Mouse (Mus musculus): Measurements from ENCODE around the gene Rasip1.

DNA sequence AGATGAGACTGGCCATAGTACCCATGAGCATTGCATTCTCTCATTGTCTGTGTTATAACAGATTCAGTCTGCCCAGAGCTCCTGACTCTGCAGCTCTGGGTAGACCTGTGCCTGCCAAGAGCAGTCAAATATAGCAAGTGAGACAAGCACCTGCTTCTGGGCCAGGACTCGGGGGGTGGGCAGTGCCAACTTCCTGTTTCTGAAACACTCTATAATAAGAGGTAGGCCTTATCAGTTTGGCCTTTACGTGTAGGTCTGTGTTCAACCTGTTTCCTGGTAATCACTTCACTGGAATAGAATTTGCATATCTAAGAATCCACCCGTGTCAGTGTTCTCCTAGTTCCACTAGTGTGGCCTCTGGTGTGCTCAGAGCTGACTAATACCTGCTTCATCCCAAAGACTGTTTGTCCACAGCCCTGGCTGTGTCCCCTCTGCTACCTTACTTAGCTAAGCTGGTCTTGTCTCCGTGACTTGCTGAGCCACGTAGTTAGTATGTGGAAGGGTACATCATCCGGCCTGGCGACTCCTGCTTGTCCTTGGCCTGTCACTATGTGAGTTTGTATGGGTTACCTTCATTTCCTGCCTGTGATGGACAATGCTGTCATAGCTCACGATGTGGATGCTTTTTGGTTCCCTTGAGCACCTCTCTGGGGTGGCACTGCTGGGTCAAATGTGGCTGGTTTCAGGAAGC, 53.9 kb downstream of the Rasip1 start:
- TF ChIP-seq CTCF (IDR thresholded peaks at IDR 0.05) (no peak), EP300 (IDR thresholded peaks at IDR 0.05) (peak; percentile 13; the same call in 1 of the 2 replicates)
